ENCODE assay signal across 8 mouse cellular contexts in the genomic region with DNA sequence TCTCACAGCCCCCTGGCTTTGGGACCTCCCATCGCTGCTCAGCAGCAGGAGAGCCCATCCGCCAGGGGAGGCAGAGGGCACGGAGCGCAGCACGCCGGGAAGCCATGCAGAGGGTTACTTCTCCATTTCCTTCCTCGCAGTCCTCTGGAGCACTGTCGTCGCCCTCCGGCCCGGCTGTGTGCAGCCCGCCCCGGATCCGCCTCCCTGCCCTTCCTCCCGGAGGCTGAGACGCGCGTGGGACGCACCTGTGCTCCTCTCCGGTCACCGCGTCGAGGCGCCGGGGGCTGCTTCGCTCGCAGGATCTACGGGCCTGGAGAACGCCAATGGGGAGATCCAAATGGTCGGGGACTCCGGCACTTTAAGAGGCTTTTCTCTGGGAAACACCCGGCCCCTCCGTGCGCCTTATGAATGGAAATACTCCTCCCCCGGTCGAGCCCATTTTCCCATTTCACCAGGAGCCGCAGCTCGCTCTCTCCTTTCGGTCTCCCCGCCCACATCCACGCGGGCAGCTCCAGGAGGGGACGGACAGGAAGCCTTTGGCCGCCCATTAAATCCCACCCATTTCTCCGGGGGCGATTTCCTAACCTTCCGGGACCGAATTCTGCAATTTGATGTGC. TPM values are rescaled to one million over a fixed set of nuclear protein-coding genes. Genes with fewer than 3 reads are reported as not detected.
DNase-seq lines count a peak whose midpoint lies in the region; ATAC-seq and TF ChIP-seq lines count a peak whose summit lies in the region.

A gene (plus strand): TSS at position 82 of the 617 bp plus-strand sequence.

- TF ChIP-seq CTCF in brain, embryonic 14.5 days (IDR thresholded peaks at IDR 0.05; ENCODE audit: borderline replicate concordance, extremely low read depth, insufficient read depth, insufficient read length) = peak; percentile 55

- H3K9ac ChIP-seq in hindbrain, embryonic 13.5 days = peak within 1 kb of the TSS; percentile 84
- 0 out of 2 replicates have a peak within 1 kb of the TSS, but pooled peaks have one; percentile 24 for H3K9ac ChIP-seq in lung, embryonic 16.5 days (ENCODE audit: low read length)

- H3K4me1 ChIP-seq in forebrain, embryonic 10.5 days = peaks cover 15% of the 10 kb centered on the region
- peaks cover 40% of the 10 kb centered on the region for H3K4me1 ChIP-seq in hindbrain, embryonic 13.5 days (replicated peaks)
- H3K4me1 ChIP-seq in lung, embryonic 16.5 days (replicated peaks; ENCODE audit: control insufficient read depth, insufficient read depth, low read length) = peaks cover 11% of the 10 kb centered on the region

- H3K27ac ChIP-seq in forebrain, embryonic 10.5 days = peak within 1 kb of the TSS; percentile 81
- H3K27ac ChIP-seq in hindbrain, embryonic 13.5 days = peak within 1 kb of the TSS; percentile 99
- H3K27ac ChIP-seq in lung, embryonic 16.5 days (ENCODE audit: low read length) = no peak within 1 kb of the TSS

- peak; percentile 88 for DNase-seq in Muller cell, postnatal 12 days (ENCODE audit: inconsistent ontology term)
- DNase-seq in brain, embryonic 14.5 days (ENCODE audit: low read depth) = peak; percentile 96
- peak; percentile 54 for DNase-seq in forebrain, embryonic 10.5 days (ENCODE audit: extremely low spot score, low spot score)
- peak; percentile 73 to 78 for DNase-seq in layer of hippocampus, postnatal 25 days (ENCODE audit: extremely low spot score in 1 of 2, low spot score in 1 of 2)
- peak; percentile 76 for DNase-seq in retina, embryonic 14.5 days (ENCODE audit: low spot score)
- no peak for DNase-seq in spleen, postnatal 36 days (ENCODE audit: low spot score in 2 of 2)

- H3K27me3 ChIP-seq in forebrain, embryonic 10.5 days (ENCODE audit: poor library complexity, severe bottlenecking) = peaks cover 31% of the 10 kb centered on the region
- peaks cover 7% of the 10 kb centered on the region; the same call in 1 of the 2 replicates for H3K27me3 ChIP-seq in hindbrain, embryonic 13.5 days
- H3K27me3 ChIP-seq in lung, embryonic 16.5 days (ENCODE audit: control insufficient read depth, insufficient read depth, low read depth, low read length) = peaks cover 9% of the 10 kb centered on the region

- no peaks in the 10 kb centered on the region for H3K9me3 ChIP-seq in forebrain, embryonic 10.5 days
- no peaks in the 10 kb centered on the region for H3K9me3 ChIP-seq in hindbrain, embryonic 13.5 days
- H3K9me3 ChIP-seq in lung, embryonic 16.5 days (ENCODE audit: control insufficient read depth, low read length) = no peaks in the 10 kb centered on the region

- H3K36me3 ChIP-seq in forebrain, embryonic 10.5 days (replicated peaks) = no peaks in the 10 kb centered on the region
- no peaks in the 10 kb centered on the region for H3K36me3 ChIP-seq in hindbrain, embryonic 13.5 days
- no peaks in the 10 kb centered on the region for H3K36me3 ChIP-seq in lung, embryonic 16.5 days (ENCODE audit: control insufficient read depth, insufficient read depth, low read length)

- H3K4me3 ChIP-seq in forebrain, embryonic 10.5 days = peak within 1 kb of the TSS; percentile 71
- H3K4me3 ChIP-seq in hindbrain, embryonic 13.5 days = peak within 1 kb of the TSS; percentile 66
- peak within 1 kb of the TSS; percentile 54 for H3K4me3 ChIP-seq in lung, embryonic 16.5 days (ENCODE audit: low read length)

- H3K4me2 ChIP-seq in hindbrain, embryonic 13.5 days = peak within 1 kb of the TSS; percentile 74
- peak within 1 kb of the TSS; percentile 87 for H3K4me2 ChIP-seq in lung, embryonic 16.5 days (ENCODE audit: low read depth, low read length)

- under 1% methylated on average over 48 of the region's 48 CpGs for WGBS in forebrain, embryonic 10.5 days
- under 1% methylated on average over 48 of the region's 48 CpGs for WGBS in hindbrain, embryonic 13.5 days
- WGBS in lung, embryonic 16.5 days = under 1% methylated on average over 48 of the region's 48 CpGs

- ATAC-seq in hindbrain, embryonic 13.5 days (ENCODE audit: low FRiP score) = peak; percentile 86
- ATAC-seq in lung, embryonic 16.5 days (ENCODE audit: low read depth) = peak; percentile 49

- no peak for TF ChIP-seq POLR2A in brain, embryonic 14.5 days (IDR thresholded peaks at IDR 0.05; ENCODE audit: borderline replicate concordance, extremely low read depth, insufficient read depth, insufficient read length, poor library complexity, severe bottlenecking)

RNA-seq across cellular contexts. Expression of the gene that starts here (rescaled TPM):
- polyA plus RNA-seq in brain, embryonic 14.5 days (2012; rRNA removed) = 40.6 and 43.1 TPM in 2 replicates
- polyA plus RNA-seq in forebrain, embryonic 10.5 days (2016; fragmentation: Nextera tagmentation; extraction: Ambion mirVana) = 0.33 and 0.36 TPM in 2 replicates
- 7.1 and 7.6 TPM in 2 replicates for polyA plus RNA-seq in hindbrain, embryonic 13.5 days (2015; fragmentation: Nextera tagmentation; extraction: Ambion mirVana)
- 10 to 100 TPM; 46.3 to 54.5 TPM for total RNA-seq in layer of hippocampus, postnatal 25 days (2021)
- 0.18 and 0.65 TPM in 2 replicates for polyA plus RNA-seq in lung, embryonic 16.5 days (2015; fragmentation: Nextera tagmentation; extraction: Ambion mirVana)

Comparison
In these comparisons a context has a peak if more than half of its experiments do, and no peak if none do; other contexts are left out.
1. Peak in DNase-seq, H3K4me3 ChIP-seq and H3K27ac ChIP-seq in forebrain, embryonic 10.5 days; RNA of the gene not detected or under 1 TPM.
2. Peak in ATAC-seq, H3K4me3 ChIP-seq, H3K9ac ChIP-seq and H3K4me2 ChIP-seq in lung, embryonic 16.5 days; RNA of the gene not detected or under 1 TPM.
3. DNase-seq: peak in Muller cell, postnatal 12 days (single experiment), brain, embryonic 14.5 days (single experiment), layer of hippocampus, postnatal 25 days (2 of 2) and retina, embryonic 14.5 days (single experiment); none in spleen, postnatal 36 days (0 of 2).
4. Peak in every context shown above with its lines, with median percentiles within 50 percentile points of each other: H3K4me3 ChIP-seq.